Mouse (Mus musculus) adrenal gland, adult (tissue): ENCODE measurements around the gene Cdk6.

ENCODE experiments used
- DNase-seq, 2 experiments: peaks; one replicate each; pipeline ENCODE4 v3.0.0; 2022 to 2023; ENCODE audit warnings: low spot score in 1 of 2; ENCODE audit not compliant: inconsistent age in 2 of 2

Gene Cdk6

DNA sequence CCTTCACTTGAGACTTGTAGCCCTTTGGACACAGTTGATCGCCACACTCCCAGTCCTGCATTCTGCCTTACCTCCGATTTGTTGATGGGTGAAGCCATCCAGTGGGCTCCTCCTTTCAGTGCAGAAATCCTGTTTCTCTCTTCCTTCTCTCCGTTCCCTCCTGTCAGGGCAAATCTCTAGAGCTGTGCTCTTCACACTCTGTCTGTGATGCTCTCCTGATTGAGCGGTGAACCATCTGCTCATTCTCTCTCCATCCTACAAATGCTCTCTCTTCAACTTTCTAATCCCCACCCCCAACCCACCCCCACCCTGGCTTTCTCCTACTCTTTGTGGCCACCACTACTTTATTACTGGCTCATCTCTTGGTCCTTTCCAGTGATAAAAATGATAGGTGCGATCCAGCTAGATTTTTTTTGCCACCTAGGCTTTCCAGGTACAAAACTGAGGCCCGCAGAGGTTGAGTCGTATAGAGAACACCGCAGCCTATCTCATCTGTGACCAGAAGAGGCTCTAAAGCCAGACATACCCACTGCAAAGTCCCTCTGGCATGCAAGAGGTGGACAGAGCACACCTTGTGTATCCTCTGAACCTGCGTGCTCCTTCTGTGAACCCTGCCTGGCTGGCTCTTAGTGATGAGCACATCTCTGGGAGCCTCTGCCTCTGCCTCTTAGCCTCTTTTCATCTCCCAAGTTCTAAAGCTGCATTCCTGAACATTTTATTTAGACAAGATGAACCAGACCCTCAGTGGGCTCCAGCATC is 139.5 kb downstream of the Cdk6 start:
- DNase-seq = no peak

DNA sequence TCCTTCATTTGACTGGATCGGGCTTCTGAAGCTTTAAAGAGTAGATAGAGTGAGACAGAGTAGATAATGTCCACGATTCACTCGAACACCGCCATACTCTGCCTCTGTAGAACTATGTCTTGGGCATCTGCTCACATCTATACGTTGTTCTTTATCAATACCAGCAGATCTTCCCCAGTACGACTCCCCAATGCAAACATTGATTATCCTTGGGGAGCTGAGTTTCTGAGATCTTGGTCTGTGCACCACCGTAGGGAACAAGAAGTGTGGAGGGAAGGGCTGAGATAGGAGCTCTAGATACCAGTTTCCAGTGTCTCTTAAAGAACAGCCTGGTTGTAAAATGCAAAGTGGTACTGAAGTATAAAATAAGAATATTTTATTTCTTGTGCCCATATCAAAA is 141.2 kb downstream of the Cdk6 start:
- no peak for DNase-seq

DNA sequence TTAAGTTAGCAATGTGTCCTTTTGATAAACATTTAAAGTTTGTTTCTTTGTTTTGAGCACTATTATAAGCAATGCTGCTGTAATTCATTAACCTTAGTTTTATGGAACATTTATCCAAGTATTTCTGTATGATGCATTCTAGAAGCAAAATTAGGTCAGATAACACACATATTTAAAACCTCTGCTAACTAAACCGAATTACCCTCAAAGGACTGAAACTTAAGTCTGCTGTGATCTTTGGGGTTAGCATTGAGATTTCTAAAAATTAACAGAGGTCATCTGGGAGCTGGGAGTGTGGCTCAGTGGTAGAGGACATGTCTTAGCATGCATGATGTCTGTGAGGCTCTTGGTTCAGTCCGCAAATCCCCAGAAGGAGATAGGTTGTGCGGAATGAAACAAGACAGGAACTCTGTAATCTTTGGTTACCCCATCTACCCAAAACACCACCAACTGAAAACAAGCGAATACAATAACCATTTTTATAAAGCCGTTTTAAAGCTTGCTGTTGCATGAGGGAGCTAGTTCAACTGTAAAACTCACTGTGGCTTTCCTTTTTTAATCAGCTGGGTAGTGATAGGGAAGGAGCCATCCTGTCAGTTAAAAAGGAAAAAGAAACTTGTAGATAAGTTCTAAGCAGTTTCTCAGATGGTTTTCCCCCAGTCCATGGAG is 141.9 kb downstream of the Cdk6 start:
- DNase-seq = no peak

DNA sequence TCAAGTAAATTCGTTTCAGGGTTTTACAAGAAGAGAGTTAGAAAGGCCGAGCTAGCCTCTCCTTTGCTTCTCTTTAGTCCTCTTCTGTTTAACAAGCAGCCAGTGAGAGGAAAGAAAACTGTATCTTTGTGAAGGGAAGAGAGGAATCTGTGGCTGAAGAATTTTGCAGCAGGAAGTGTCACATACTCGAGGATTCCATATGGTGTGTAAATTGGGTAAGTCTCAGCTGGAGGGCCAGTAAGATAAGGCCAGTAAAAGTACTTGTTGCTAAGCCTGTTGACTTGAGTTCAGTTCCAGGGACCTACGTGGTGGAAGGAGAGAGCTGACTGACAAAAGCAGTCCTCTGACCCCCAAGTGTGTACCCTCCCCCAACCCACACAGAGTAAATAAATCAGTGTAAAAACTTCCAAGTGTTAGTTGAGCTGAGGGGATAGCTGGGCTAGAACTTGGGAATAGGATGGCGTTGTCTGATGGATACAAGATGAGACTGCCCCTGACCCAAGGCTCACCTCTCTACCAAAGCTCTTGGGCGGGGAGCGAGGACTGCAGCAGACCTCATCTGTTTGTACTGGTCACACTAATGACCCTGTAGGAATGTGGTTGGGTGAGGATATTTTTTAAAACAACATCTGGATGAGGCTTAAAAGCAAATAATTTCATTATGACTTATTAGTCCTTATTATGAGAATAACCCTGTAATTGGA is 145.4 kb downstream of the Cdk6 start:
- DNase-seq = no peak

DNA sequence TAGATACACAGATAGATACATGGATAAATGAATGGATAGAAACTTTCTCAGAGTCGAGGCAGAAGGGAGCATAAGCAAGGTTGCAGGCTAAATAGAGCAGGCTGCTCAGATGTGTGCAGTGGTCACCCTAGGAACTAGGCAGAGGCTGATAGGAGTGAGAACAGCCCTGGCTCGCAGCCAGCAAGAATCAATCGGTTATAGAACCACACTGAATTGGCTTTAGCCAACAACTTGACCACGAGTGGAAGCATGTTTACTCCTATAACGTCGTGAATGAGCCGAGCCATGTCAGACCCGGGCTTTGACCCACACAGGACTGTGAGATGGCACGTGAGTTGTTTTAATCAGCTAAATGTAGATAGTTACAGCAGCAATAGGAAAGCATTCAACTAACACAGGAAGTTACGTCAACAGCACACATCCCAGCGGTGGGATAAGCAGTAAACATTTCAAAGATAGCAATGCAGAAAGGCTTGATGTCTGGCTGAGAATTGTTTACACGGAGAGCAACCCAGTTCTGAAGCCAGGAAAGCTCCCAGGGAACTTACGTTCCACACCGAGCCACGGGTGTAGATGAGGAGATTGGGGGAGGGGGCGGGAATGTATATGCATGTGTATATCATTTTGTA is 147.0 kb downstream of the Cdk6 start:
- no peak for DNase-seq

DNA sequence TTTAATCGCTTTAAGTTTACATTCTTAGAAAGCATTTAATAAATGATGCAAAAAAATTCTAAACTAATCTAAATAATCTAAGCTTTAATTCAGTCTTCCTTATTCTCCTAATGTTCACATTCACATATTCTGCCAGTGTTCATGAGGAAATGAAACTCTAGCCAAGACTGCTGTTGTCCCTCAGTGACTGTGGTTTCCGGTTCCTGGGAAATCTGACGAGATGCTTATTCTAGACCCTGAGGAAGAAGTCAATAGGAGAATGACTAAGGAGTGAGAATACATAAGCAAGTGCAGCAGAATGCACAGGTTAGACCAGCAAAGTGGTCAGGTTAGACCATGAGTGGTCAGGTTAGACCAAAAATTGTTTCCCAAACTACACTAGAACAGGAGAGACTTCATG is 149.1 kb downstream of the Cdk6 start:
- no peak for DNase-seq

DNA sequence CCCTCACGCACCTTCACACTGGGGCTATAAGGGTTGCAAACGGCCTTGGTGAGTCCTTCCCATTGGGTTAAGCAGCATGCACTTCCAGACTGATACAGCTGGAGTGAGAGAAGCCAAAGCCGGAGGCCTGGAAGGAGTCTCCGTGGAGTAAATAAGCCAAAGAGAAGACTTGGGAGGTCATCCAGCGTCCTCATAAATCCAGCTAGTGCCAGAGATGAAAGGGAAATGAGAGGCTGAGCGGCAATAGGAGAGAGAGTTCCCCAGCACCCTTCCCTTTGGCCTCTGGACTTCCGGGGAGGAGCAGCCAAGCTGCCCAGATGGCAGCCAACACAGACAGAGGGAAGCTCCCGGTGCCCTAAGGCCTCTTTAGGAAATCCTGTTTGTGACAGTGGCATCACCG is 149.8 kb downstream of the Cdk6 start:
- peak; percentile 81 to 92 for DNase-seq

DNA sequence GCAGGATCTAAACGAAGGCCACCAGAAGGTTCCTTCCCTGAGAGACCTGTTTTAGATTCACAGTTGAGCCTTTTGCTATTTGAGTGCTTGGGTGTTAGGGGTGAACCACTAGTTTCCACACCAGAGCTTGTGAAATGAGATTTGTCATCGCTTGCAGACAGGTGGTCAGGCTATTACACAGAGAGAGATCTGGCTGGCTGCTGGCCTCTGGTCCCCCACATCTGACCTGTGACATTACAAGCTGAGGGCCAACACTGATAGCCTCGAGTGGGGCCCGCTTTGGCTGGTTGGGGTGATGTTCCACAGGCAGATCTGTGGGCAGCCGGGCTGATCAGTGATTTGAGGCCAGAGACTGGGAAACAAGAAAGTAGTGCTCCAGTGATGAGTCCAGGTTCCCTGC is 150.6 kb downstream of the Cdk6 start:
- DNase-seq = peak in 1 of 2 experiments; percentile 59

DNA sequence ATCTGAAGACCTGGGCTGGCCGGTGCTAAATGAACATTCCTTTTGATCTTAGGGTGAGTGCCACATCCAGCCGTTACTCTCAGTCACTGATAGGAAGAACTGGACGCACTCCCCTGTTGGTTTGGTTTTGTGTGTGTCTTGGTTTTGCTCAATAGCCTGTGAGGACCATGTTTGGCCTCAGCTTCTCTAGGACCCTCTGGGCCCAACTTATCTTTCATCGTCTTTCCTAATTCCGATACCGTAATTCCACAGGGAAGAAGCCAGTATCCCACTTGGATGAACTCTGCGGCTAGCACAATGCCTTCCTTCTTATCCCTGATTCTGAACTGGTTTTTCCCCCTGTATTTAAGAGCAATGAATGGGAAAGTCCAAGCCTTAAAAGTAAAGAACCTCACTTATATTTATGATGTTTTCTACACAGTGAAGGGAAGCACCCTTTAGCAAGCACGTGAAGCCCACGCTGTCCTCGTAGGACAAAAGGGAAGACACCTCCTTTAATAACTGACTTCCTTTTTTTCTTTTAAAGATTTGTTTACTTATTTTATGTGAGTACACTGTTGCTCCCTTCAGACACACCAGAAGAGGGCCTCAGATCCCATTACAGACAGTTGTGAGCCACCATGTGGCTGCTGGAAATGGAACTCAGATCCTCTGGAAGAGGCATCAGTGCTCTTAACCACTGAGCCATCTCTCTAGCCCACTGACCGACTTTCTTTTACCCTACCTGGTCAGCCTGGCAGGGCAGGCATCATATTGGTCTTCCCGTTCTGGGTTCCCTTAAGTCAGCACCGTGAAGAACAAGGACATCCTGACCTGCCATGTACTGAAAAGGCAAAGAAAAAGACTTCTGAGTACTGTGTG is 151.7 kb downstream of the Cdk6 start:
- no peak for DNase-seq

DNA sequence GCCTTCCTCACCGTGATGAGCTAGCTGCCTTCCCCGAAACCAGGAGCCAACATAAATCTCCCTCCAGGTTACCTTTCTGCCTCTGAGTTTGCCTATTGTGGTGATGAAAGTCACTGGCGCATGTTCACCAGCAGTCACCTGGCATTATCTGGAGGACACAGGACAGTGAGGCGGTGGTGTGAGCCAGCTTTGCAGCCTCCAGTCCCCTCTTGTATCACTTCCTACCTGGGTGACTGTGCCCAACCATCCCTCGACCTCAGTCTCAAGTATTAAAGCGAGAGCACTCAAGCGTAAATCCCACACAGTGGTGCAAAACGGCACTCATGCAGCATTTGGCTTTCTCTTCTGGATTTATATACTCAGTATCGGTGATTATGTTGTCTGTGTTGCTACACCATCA is 152.7 kb downstream of the Cdk6 start:
- DNase-seq = no peak

DNA sequence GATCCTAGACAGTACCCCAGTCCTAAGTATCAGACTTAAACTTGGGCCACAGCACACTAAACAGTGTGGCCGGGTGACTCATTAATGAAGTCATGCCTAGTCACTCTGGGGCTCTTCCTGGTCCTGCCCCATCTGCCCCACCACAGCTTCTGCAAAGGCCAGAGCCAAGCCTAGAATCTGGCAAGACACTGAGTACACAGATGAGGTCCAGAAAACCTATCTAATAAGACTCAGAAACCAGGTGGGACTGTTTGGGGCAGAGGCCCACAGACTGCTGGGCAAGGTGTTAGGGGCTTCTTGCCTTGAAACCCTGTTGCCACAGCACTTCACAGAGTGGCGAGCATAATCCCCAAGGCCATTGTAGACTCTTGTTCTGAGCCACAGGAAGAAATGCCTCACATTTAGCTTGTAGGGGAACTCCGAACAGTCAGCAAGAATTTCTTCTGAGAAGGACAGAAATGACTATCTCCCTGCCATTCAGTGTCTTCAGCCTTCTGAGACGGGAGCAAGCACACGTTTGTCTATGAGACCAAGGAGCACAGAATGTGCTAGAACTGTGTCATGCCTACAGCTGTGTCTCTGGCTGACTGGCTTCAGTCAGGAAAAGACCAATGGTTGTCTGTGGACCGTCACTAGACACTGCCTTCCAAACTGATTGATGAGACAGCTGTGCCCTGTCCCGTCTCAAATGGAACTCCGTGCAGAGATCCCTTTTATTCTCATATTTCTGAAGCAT is 153.3 kb downstream of the Cdk6 start:
- peak in 1 of 2 experiments; percentile 55 for DNase-seq

DNA sequence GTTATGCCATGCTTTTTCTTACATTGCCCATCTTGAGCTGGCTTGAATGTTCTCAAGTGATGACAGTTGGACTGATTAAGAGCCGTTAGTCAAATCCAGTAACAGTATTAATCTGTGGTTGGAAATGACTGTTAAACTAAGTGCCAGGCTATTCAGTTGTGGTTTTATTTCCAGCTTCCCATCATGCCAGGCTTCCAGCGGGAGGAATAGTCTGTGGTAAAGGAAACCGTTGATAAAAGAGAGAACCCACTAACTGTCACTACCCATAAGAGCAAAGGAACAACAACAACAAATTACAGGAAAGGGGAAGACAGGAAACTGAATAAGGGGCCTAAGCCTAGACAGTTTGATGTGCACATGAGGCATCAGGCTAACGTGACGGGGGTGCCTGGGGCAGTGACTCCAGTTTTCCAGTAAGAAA is 156.2 kb downstream of the Cdk6 start:
- no peak for DNase-seq

DNA sequence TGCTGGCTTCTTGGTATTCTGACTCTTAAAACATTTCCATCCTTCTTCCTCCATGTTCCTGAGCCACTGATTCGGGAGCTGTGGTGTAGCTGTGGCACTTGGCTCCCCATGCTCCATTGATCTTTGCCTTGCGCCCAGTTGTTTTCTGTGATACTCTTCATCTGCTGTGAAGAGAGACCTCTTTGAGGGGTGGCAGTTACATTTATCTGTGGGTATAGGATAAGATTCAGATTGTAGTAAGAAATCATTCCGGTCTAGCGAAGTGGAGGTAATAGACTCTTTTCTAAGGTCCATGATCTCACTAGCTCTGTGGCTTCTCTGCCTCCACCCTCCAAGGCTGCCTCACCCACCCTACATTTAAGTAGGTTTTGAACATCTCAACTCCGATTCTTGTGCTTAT is 159.0 kb downstream of the Cdk6 start:
- DNase-seq = no peak

DNA sequence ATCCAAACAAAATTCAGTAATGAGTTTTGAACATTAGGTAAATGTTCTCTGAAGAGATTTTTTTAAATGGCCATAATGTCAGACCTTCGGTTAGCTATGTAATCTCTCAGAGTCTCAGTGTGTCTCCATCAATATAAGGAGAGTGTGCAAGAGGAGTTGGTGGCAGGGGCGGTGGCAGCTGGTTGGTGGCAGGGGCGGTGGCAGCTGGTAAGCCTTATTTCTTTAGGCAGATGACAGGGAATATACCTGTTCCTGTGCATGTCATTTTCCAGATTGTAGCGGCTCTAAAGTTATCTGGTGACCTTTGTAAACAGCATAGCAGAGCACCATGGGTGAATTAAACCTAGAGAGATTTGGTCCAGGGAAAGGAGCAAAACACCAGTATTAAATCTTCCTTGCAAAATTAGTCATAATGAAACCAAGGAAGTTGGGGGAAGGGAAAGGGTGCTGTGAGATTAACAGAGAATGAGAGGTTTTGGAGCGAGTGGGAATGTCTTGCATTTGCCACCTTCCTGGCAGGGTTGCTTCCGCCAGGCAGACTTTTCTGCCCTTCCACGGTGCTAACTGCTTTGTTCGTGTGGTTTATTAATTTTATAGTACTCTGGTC is 159.8 kb downstream of the Cdk6 start:
- no peak for DNase-seq

DNA sequence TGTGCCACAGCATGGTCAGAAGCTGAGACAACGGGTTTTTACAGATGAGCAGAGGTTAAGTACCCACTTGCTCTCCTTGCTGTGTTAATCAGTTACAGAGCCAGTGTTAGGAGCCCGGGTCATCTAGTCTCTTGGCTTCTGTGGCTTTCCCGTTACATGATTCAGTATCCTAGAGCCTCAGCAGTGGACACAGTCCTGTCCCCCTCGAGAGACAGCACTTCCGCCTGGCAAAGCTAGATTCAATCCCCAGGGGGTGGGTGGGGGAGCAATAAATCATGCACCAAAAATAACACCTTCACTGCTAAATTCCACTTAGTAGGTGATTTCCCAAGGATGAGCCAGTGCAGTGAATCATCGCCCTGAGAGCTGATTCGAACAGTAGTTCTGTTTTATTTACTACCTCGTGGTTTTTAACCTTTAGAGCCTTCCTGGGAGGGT is 160.3 kb downstream of the Cdk6 start:
- DNase-seq = peak; percentile 48 to 85

DNA sequence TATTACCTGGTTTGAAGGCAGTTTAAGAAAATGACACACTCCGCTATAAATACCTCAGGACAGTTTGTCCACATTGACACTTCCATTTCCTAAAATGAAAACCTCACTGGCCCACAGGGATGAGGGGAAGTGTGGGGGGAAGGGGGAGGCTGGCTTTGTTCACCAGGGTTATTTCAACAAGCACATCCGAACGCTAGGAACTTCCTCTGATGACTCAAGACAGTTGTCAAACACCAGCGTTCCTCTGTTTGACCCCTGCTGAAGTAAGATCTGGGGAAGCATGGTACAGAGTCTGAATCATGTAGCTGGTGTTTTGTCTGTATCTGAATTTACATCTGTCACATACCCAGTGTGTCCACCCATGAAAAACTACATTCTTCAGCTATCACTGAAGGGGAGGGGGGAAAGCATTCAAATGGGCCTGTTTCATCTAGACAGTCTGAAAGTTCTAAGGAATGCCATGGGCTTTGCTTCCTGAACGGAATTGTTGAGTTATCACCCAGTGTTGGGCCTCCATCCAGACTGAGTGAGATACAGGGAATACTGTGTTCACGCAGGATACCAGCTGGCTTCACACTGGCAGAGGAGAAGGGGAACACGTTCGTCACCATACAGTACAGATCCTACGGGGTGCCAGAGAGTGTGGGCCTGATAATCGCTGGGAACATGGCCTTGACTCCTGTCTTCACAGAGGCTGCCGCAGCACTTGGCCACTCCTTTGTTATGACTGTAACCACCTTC is 161.5 kb downstream of the Cdk6 start:
- peak; percentile 65 to 85 for DNase-seq

DNA sequence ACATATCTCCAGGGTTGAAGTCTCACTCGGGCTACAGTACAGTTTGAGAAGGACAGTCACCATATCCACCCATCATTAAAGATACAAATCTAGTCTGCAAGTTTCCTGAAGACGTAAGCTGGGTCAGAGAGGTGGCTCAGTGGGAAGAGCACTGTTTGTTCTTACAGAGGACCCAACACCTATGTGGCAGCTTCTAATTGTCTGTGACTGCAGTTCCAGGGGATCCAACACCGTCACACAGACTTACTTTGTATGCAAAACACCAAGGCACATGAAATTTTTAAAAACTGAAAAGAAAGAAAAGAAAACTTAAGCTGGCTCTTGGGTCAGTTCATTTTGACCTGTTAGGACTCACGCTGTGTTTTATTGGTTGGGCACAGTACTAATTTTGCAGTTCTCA is 162.1 kb downstream of the Cdk6 start:
- DNase-seq = no peak

DNA sequence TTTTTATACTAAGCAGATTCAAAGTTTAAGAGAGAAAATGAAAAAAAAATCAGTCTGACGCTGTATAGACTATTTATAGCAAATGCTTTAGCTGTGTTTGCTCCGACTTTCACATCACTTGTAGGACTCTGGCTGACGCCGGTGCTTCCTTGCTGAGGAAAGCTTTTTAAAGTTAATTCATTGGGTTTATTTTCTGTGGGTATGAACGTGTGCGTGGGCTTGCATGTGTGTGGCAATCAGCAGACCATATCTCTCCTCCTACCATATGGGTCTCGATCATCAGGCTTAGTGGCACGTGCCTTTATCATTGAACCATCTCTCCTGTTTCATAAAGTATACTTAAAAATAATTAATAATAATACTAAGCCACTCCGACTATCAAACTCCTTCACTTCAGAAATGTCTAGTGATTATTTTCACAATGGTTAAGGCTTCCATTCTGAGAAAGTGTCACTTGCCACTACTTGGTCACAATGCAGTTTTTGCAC is 162.6 kb downstream of the Cdk6 start:
- no peak for DNase-seq

DNA sequence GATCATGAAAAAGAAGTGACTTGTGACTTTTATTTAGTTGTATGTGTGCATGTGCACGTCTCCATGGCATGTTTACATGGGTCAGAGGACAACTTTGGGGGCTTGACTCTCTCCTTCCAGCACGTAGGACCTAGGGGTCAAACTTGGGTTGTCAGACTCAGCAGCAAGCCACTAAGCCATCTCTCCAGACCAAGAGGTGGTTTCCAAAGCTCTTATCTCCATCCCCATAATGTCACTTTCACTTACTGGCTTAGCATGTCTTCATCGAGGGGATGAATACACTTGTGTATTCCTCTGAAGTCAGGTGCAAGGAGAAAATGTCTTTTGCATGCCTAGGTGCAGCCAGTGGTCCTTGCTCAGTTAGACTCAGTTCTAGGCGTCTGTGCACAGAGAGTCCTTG is 163.2 kb downstream of the Cdk6 start:
- no peak for DNase-seq
